Mouse (Mus musculus) liver, embryonic 14.5 days (tissue): ENCODE data around the gene Mrps23.

Experiments used
- CTCF ChIP-seq: IDR thresholded peaks from 2 replicates; pipeline ENCODE4 v1.5.1; 2016; ENCODE audit warnings: antibody characterized with exemption, low read depth, control low read depth
- EP300 ChIP-seq: IDR thresholded peaks from 2 replicates; pipeline ENCODE4 v1.6.1; 2016; ENCODE audit warnings: antibody characterized with exemption, low read depth

DNA sequence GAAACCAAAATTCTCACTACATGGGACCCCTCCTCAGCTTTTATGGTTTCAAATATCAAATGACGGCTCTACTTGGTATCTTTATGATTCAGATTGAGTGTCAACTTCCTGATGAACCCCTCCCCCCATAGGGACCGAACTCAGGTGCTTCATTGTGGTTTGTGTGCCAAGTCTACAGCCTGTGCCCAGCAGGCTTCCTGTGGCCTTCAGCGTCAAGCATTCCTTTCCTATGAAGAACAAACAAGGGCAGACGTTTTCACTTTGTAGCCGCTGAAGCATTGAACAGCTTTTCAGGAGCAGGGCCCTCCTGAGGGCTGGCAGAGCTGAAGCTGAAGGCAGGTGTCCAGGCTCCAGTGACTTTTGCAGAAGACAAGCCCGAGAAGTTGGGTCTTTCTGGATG, 9.6 kb downstream of the Mrps23 start:
- TF ChIP-seq CTCF (no peak), EP300 (no peak)
